21 mouse cellular contexts compared by ENCODE assay signal in the genomic region with DNA sequence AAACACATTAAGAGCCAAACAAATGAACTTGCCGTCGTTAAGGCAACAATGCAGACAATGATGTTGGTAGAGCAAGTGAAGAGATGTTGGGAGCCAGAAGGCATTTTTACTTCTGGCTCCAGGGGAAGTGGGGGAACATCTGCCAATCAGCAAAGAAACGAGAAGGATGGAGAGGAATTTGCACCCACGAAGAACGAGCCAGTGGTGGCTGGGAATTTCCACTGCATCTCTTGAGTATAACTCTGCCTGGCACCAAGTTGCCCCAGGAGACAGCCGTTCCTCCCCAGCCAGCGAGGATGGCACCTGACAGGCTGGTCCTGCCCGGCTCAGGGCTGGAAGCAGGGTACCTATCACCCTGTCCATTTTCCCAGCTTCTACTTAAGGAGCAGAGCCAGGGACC. TPM values are rescaled to one million over a fixed set of nuclear protein-coding genes. Genes with fewer than 3 reads are reported as not detected.
DNase-seq lines count a peak whose midpoint lies in the region; ATAC-seq lines count a peak whose summit lies in the region.
"Had no signal": no experiment of that assay in that cellular context is flagged by ENCODE, and none has a peak within 500 bp of the region (broad histone marks: within the 10 kb centered on the region; RNA-seq: fewer than 3 reads in every experiment).

No protein-coding gene starts in this region.

- H3K27ac ChIP-seq in heart, embryonic 15.5 days, result peak overlapping the region; percentile 41
- H3K27ac ChIP-seq in limb, embryonic 13.5 days, result no peak overlapping the region
- H3K27ac ChIP-seq in limb, embryonic 10.5 days, result no peak overlapping the region
- H3K27ac ChIP-seq in stomach, embryonic 15.5 days, result peak overlapping the region; percentile 6; the same call in 1 of the 2 replicates
- H3K27ac ChIP-seq: embryonic facial prominence, embryonic 13.5 days; hindbrain, embryonic 15.5 days; midbrain, embryonic 15.5 days had no signal

- H3K4me2 ChIP-seq in heart, embryonic 15.5 days, result no peak overlapping the region
- no peak overlapping the region for H3K4me2 ChIP-seq in limb, embryonic 13.5 days (replicated peaks)
- H3K4me2 ChIP-seq in stomach, embryonic 15.5 days, result no peak overlapping the region
- H3K4me2 ChIP-seq: embryonic facial prominence, embryonic 13.5 days; hindbrain, embryonic 15.5 days; midbrain, embryonic 15.5 days had no signal

- H3K9me3 ChIP-seq in heart, embryonic 15.5 days (replicated peaks), result no peaks in the 10 kb centered on the region
- no peaks in the 10 kb centered on the region for H3K9me3 ChIP-seq in limb, embryonic 13.5 days
- no peaks in the 10 kb centered on the region for H3K9me3 ChIP-seq in limb, embryonic 10.5 days (replicated peaks)
- H3K9me3 ChIP-seq in stomach, embryonic 15.5 days, result no peaks in the 10 kb centered on the region
- H3K9me3 ChIP-seq: embryonic facial prominence, embryonic 13.5 days; hindbrain, embryonic 15.5 days; midbrain, embryonic 15.5 days had no signal

- ATAC-seq in frontal cortex, adult (ENCODE audit: low TSS enrichment), result peak; percentile 14; the same call in 1 of the 2 replicates
- no peak for ATAC-seq in heart, embryonic 15.5 days (replicated peaks; ENCODE audit: insufficient number of reproducible peaks, insufficient read depth, low FRiP score, low read depth)
- ATAC-seq in limb, embryonic 13.5 days (ENCODE audit: low FRiP score, low read depth), result no peak
- no peak for ATAC-seq in stomach, embryonic 15.5 days (ENCODE audit: insufficient read depth, low FRiP score, low read depth)
- ATAC-seq: activated CD4-positive, CD25-positive, alpha-beta regulatory T cell, adult 4 months; CD4-positive, CD25-positive, alpha-beta regulatory T cell, adult 4 months; forebrain, embryonic 16.5 days; intestine, embryonic 16.5 days; midbrain, embryonic 15.5 days had no signal

- 63% methylated on average over 8 of the region's 8 CpGs for WGBS in heart, embryonic 15.5 days
- 80% methylated on average over 8 of the region's 8 CpGs for WGBS in limb, embryonic 13.5 days
- WGBS in limb, embryonic 10.5 days, result 81% methylated on average over 8 of the region's 8 CpGs
- 66% methylated on average over 8 of the region's 8 CpGs for WGBS in stomach, embryonic 15.5 days

- H3K36me3 ChIP-seq in heart, embryonic 15.5 days, result no peaks in the 10 kb centered on the region
- no peaks in the 10 kb centered on the region for H3K36me3 ChIP-seq in limb, embryonic 13.5 days
- no peaks in the 10 kb centered on the region for H3K36me3 ChIP-seq in limb, embryonic 10.5 days
- H3K36me3 ChIP-seq in stomach, embryonic 15.5 days, result no peaks in the 10 kb centered on the region
- H3K36me3 ChIP-seq: embryonic facial prominence, embryonic 13.5 days; hindbrain, embryonic 15.5 days; midbrain, embryonic 15.5 days had no signal

- DNase-seq in frontal cortex, postnatal 14 days (ENCODE audit: low spot score in 2 of 2), result no peak
- DNase-seq in heart, adult 8-10 months (ENCODE audit: low spot score), result no peak
- no peak for DNase-seq in limb, embryonic 10.5 days (ENCODE audit: low spot score)
- DNase-seq: adrenal gland, postnatal 10 days; cerebellum, adult 9-11 months; heart, postnatal 10 days; liver; lung, postnatal 14 days had no signal

- H3K9ac ChIP-seq in heart, embryonic 15.5 days, result no peak overlapping the region
- H3K9ac ChIP-seq in limb, embryonic 13.5 days, result 0 out of 2 replicates have a peak overlapping the region, but pooled peaks have one; percentile 8
- H3K9ac ChIP-seq in stomach, embryonic 15.5 days, result no peak overlapping the region
- H3K9ac ChIP-seq: embryonic facial prominence, embryonic 13.5 days; hindbrain, embryonic 15.5 days; midbrain, embryonic 15.5 days had no signal

- no peak overlapping the region for H3K4me3 ChIP-seq in heart, embryonic 15.5 days
- no peak overlapping the region for H3K4me3 ChIP-seq in limb, embryonic 13.5 days
- H3K4me3 ChIP-seq in limb, embryonic 10.5 days, result no peak overlapping the region
- H3K4me3 ChIP-seq in stomach, embryonic 15.5 days (replicated peaks), result no peak overlapping the region
- H3K4me3 ChIP-seq: embryonic facial prominence, embryonic 13.5 days; hindbrain, embryonic 15.5 days; midbrain, embryonic 15.5 days; myocyte had no signal

- peaks cover 6% of the 10 kb centered on the region; the same call in 1 of the 2 replicates for H3K27me3 ChIP-seq in heart, embryonic 15.5 days
- peaks cover 25% of the 10 kb centered on the region; the same call in 1 of the 2 replicates for H3K27me3 ChIP-seq in limb, embryonic 13.5 days
- H3K27me3 ChIP-seq in limb, embryonic 10.5 days (ENCODE audit: low read depth, poor library complexity, severe bottlenecking), result peaks cover 16% of the 10 kb centered on the region
- peaks cover 10% of the 10 kb centered on the region; the same call in 1 of the 2 replicates for H3K27me3 ChIP-seq in stomach, embryonic 15.5 days (replicated peaks)
- H3K27me3 ChIP-seq: hindbrain, embryonic 15.5 days; midbrain, embryonic 15.5 days had no signal

- peaks cover 54% of the 10 kb centered on the region for H3K4me1 ChIP-seq in heart, embryonic 15.5 days (replicated peaks)
- H3K4me1 ChIP-seq in limb, embryonic 13.5 days, result peaks cover 26% of the 10 kb centered on the region
- H3K4me1 ChIP-seq in limb, embryonic 10.5 days, result peaks cover 61% of the 10 kb centered on the region
- peaks cover 32% of the 10 kb centered on the region for H3K4me1 ChIP-seq in stomach, embryonic 15.5 days

RNA-seq across cellular contexts. Expression of gene Cabp1, which starts 11.3 kb away (rescaled TPM):
- 0.96 and 1.2 TPM in 2 replicates for polyA plus RNA-seq in heart, embryonic 15.5 days (2015; fragmentation: Nextera tagmentation; extraction: Ambion mirVana)
- total RNA-seq in heart, adult 8-10 months (2022), result 1 to 10 TPM; 1.7 to 2.6 (median 1.9) TPM
- 0.75 and 0.91 TPM in 2 replicates for polyA plus RNA-seq in limb, embryonic 13.5 days (2015; fragmentation: Nextera tagmentation; extraction: Ambion mirVana)
- 1.9 and 2.6 TPM in 2 replicates for polyA plus RNA-seq in limb, embryonic 10.5 days (2016; fragmentation: Nextera tagmentation; extraction: Ambion mirVana)
- 1.5 and 1.6 TPM in 2 replicates for polyA plus RNA-seq in stomach, embryonic 15.5 days (2015; fragmentation: Nextera tagmentation; extraction: Ambion mirVana)
- total RNA-seq: megakaryocyte, adult 5-6 weeks had no signal
- polyA plus RNA-seq: CD4-positive, CD25-positive, alpha-beta regulatory T cell, adult 4 months had no signal

RNA-seq across cellular contexts. Expression of gene Mlec, which starts 24.9 kb away (rescaled TPM):
- polyA plus RNA-seq in heart, embryonic 15.5 days (2015; fragmentation: Nextera tagmentation; extraction: Ambion mirVana), result 54.4 and 76.7 TPM in 2 replicates
- 10 to 100 TPM; 75.2 to 88.5 (median 78.8) TPM for total RNA-seq in heart, adult 8-10 months (2022)
- polyA plus RNA-seq in limb, embryonic 13.5 days (2015; fragmentation: Nextera tagmentation; extraction: Ambion mirVana), result 66.1 and 78.1 TPM in 2 replicates
- polyA plus RNA-seq in limb, embryonic 10.5 days (2016; fragmentation: Nextera tagmentation; extraction: Ambion mirVana), result 92.0 and 94.3 TPM in 2 replicates
- polyA plus RNA-seq in stomach, embryonic 15.5 days (2015; fragmentation: Nextera tagmentation; extraction: Ambion mirVana), result 89.3 and 101 TPM in 2 replicates

RNA-seq across cellular contexts. Expression of gene Unc119b, which starts 48.1 kb away (rescaled TPM):
- 18.1 and 21.8 TPM in 2 replicates for polyA plus RNA-seq in heart, embryonic 15.5 days (2015; fragmentation: Nextera tagmentation; extraction: Ambion mirVana)
- 10 to 100 TPM; 11.8 to 18.5 (median 14.5) TPM for total RNA-seq in heart, adult 8-10 months (2022)
- polyA plus RNA-seq in limb, embryonic 13.5 days (2015; fragmentation: Nextera tagmentation; extraction: Ambion mirVana), result 45.5 and 47.1 TPM in 2 replicates
- polyA plus RNA-seq in limb, embryonic 10.5 days (2016; fragmentation: Nextera tagmentation; extraction: Ambion mirVana), result 77.0 and 78.3 TPM in 2 replicates
- 26.6 and 29.7 TPM in 2 replicates for polyA plus RNA-seq in stomach, embryonic 15.5 days (2015; fragmentation: Nextera tagmentation; extraction: Ambion mirVana)

RNA-seq across cellular contexts. Expression of gene Pop5, which starts 52.7 kb away (rescaled TPM):
- 56.2 and 60.3 TPM in 2 replicates for polyA plus RNA-seq in heart, embryonic 15.5 days (2015; fragmentation: Nextera tagmentation; extraction: Ambion mirVana)
- 10 to 100 TPM; 26.6 to 35.1 (median 32.8) TPM for total RNA-seq in heart, adult 8-10 months (2022)
- polyA plus RNA-seq in limb, embryonic 13.5 days (2015; fragmentation: Nextera tagmentation; extraction: Ambion mirVana), result 83.6 and 93.9 TPM in 2 replicates
- polyA plus RNA-seq in limb, embryonic 10.5 days (2016; fragmentation: Nextera tagmentation; extraction: Ambion mirVana), result 130 and 157 TPM in 2 replicates
- polyA plus RNA-seq in stomach, embryonic 15.5 days (2015; fragmentation: Nextera tagmentation; extraction: Ambion mirVana), result 106 and 116 TPM in 2 replicates

Comparison
In these comparisons a context has a peak if more than half of its experiments do, and no peak if none do; other contexts are left out.
1. H3K27ac ChIP-seq: peak in heart, embryonic 15.5 days (single experiment) and stomach, embryonic 15.5 days (single experiment); none in limb, embryonic 13.5 days (single experiment) and limb, embryonic 10.5 days (single experiment).